Mouse (Mus musculus) liver, adult 2 months (tissue): ENCODE data around the gene Cnot11.

Experiments
- CTCF ChIP-seq: fragments of 200-500 bp; IDR thresholded peaks from 2 replicates; pipeline ENCODE4 v1.5.1; 2011; ENCODE audit warnings: low read depth, low read length, control low read depth
- POLR2A ChIP-seq: fragments of 200-500 bp; IDR thresholded peaks from 2 replicates; pipeline ENCODE4 v1.6.1; 2011; ENCODE audit warnings: low read length, control low read depth; ENCODE audit not compliant: insufficient read depth; ENCODE audit errors: extremely low read depth

- no peak for TF ChIP-seq CTCF
- TF ChIP-seq POLR2A = no peak
Observed at GRCm38 (mm10) chr1:39583173-39583572, 48.4 kb downstream of the Cnot11 start.
